Mouse (Mus musculus): ENCODE measurements at regions not wholly inside any gene's neighbourhood (a gene's known extent, or its start where the extent isn't known, plus 50 kb on each side); places are given as distances from the start of the nearest gene placed in this dataset.

DNA sequence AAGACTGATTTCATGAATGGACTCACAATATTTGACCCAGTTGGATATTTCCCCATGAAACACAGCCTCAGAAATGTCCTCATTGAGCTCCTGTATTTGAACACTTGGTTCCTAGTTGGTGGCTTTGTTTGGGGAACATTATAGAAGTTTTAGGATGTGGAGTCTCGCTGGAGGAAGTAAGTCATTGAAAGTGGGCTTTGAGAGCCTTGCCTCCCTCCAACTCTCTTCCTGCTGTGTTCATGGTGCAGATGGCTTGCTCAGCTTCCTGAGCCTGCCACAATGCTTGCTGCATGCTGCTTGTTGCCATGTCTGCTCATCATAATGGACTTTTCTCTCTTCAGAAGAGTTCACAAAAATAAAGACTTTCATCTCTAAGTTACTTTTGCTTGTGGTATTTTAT, 239.5 kb upstream of the Trib2 start:
- Histone ChIP-seq H3K4me1 (ENCODE audit: control insufficient read depth, insufficient read depth, low read length) (no peaks in the 10 kb centered on the region), H3K27me3 (ENCODE audit: control insufficient read depth, insufficient read depth, low read length) (no peaks in the 10 kb centered on the region; the same call in 1 of the 2 replicates), H3K27ac (ENCODE audit: insufficient read depth, low read length) (no peak overlapping the region), H3K4me3 (replicated peaks; ENCODE audit: insufficient read depth, low read depth, low read length) (no peak overlapping the region)
- TF ChIP-seq CTCF (IDR thresholded peaks at IDR 0.05; ENCODE audit: borderline replicate concordance, insufficient read depth, low read depth, low read length) (no peak), POLR2A (IDR thresholded peaks at IDR 0.05; ENCODE audit: borderline replicate concordance, insufficient read depth, low read length) (no peak)
- WGBS = 46% methylated on average over 1 of the region's 1 CpGs
- DNase-seq = no peak

DNA sequence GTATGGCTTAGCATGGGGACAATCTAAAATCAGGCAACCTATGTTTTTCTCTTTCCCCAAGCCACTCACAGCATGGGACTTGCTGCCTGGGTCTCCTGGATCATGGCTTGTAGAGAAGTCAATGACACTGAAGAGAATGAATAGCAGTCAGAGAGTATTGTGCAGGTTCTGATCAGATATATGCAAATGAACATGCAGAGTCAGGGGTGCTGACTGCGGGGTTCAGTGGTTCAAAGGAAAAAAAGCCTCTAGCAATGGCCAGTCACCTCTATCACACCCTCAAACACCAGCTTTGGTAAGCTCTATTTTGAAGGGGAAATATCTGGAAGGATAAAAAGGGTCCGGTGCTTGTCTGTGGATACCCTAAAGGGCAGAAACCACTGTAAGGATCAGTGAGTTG, 237.9 kb upstream of the Trib2 start:
- Histone ChIP-seq H3K27me3 (ENCODE audit: control insufficient read depth, insufficient read depth, low read length) (no peaks in the 10 kb centered on the region; the same call in 1 of the 2 replicates), H3K4me1 (ENCODE audit: control insufficient read depth, insufficient read depth, low read length) (no peaks in the 10 kb centered on the region), H3K27ac (ENCODE audit: insufficient read depth, low read length) (no peak overlapping the region), H3K4me3 (replicated peaks; ENCODE audit: insufficient read depth, low read depth, low read length) (no peak overlapping the region)
- TF ChIP-seq CTCF (IDR thresholded peaks at IDR 0.05; ENCODE audit: borderline replicate concordance, insufficient read depth, low read depth, low read length) (no peak), POLR2A (IDR thresholded peaks at IDR 0.05; ENCODE audit: borderline replicate concordance, insufficient read depth, low read length) (no peak)
- no peak for DNase-seq
- WGBS = 89% methylated on average over 2 of the region's 2 CpGs

DNA sequence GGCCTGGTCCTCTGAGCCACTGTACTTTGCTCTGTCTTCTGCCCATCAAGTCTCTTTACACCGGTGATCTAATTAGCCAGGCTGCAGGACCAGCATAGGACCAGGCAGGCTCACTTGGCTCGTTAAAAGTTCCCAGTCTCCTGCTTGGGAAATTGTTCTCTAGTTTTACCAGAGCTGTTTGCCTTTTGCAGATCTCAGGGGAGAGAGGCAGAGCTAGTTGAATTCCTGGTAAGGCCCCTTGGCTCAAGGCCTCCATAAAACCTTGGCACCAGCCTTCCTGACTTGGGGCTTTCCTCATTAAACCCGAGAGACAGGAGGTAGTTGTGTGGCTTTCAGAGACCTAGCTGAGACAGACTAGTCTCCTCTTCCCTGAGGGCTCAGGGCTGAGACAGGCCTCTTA, 237.0 kb upstream of the Trib2 start:
- no peaks in the 10 kb centered on the region for H3K4me1 ChIP-seq (ENCODE audit: control insufficient read depth, insufficient read depth, low read length)
- no peak for TF ChIP-seq CTCF (IDR thresholded peaks at IDR 0.05; ENCODE audit: borderline replicate concordance, insufficient read depth, low read depth, low read length)
- TF ChIP-seq POLR2A (IDR thresholded peaks at IDR 0.05; ENCODE audit: borderline replicate concordance, insufficient read depth, low read length) = no peak
- no peak overlapping the region for H3K27ac ChIP-seq (ENCODE audit: insufficient read depth, low read length)
- H3K4me3 ChIP-seq (replicated peaks; ENCODE audit: insufficient read depth, low read depth, low read length) = no peak overlapping the region
- H3K27me3 ChIP-seq (ENCODE audit: control insufficient read depth, insufficient read depth, low read length) = no peaks in the 10 kb centered on the region; the same call in 1 of the 2 replicates
- DNase-seq = no peak
- 55% methylated on average over 3 of the region's 3 CpGs for WGBS

DNA sequence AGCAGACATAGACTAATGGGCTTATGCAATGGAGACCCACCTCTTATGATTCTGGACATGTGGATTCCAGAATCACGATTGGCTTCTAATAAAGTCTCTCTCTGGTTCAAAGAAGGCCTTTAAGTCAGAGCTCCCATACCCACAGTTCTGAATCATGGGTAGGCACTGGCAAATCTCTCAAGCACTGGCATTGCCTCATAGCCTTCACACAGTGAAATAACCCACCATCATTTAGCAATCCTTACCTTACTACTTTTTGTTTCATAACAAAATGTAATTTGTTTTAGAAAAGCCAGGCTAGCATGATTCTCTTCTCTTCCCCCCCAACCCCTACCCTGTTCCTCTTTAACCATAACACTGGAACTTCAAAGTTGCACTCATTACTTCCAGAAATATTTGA, 236.3 kb upstream of the Trib2 start:
- whole genome bisulfite sequencing = 87% methylated on average over 1 of the region's 1 CpGs
- DNase-seq = no peak
- Histone ChIP-seq H3K4me3 (replicated peaks; ENCODE audit: insufficient read depth, low read depth, low read length) (no peak overlapping the region), H3K27me3 (ENCODE audit: control insufficient read depth, insufficient read depth, low read length) (no peaks in the 10 kb centered on the region; the same call in 1 of the 2 replicates), H3K4me1 (ENCODE audit: control insufficient read depth, insufficient read depth, low read length) (no peaks in the 10 kb centered on the region), H3K27ac (ENCODE audit: insufficient read depth, low read length) (no peak overlapping the region)
- no peak for TF ChIP-seq CTCF (IDR thresholded peaks at IDR 0.05; ENCODE audit: borderline replicate concordance, insufficient read depth, low read depth, low read length)
- TF ChIP-seq POLR2A (IDR thresholded peaks at IDR 0.05; ENCODE audit: borderline replicate concordance, insufficient read depth, low read length) = no peak

DNA sequence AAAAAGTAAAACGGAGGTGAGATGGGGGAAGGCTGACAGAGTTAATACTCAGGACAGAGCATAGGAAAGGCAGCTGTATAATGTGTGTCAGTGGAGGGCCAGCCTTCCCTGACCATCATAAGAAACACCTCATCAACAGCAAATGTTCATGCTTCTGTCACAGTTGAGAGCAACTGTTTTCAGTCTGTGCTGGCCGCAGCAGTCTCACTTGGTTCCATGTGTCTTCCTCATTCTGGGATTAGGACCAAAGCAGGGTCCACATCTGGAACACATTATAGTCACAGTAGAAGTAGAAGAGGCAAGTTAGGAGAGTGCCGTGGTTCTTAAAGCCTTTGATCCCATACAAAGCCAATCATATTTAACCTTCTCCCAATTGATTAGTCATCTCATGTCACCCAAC, 235.6 kb upstream of the Trib2 start:
- Histone ChIP-seq H3K4me1 (ENCODE audit: control insufficient read depth, insufficient read depth, low read length) (no peaks in the 10 kb centered on the region), H3K4me3 (replicated peaks; ENCODE audit: insufficient read depth, low read depth, low read length) (no peak overlapping the region), H3K27me3 (ENCODE audit: control insufficient read depth, insufficient read depth, low read length) (no peaks in the 10 kb centered on the region; the same call in 1 of the 2 replicates), H3K27ac (ENCODE audit: insufficient read depth, low read length) (no peak overlapping the region)
- 86% methylated on average over 3 of the region's 3 CpGs for WGBS
- no peak for DNase-seq
- no peak for TF ChIP-seq POLR2A (IDR thresholded peaks at IDR 0.05; ENCODE audit: borderline replicate concordance, insufficient read depth, low read length)
- no peak for TF ChIP-seq CTCF (IDR thresholded peaks at IDR 0.05; ENCODE audit: borderline replicate concordance, insufficient read depth, low read depth, low read length)

DNA sequence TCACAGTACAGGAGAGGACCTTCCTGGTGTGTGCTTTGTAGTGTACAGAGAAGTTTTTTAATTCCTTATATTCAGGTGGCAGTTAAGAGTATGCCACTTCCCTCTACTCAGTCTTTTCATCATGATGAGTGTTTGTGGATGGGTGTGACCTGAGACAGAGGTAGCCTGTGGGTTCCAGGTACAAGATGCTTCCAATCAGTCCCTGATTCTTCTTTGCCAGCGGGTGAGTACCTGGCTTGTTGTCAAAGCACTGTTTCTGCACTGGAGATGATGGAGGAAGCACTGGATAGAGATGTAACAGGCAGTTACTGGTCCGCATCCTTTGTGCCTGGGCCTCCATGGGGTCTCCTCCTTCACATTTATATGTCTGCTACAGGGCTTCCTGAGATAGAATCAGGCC, 234.7 kb upstream of the Trib2 start:
- 91% methylated on average over 2 of the region's 2 CpGs for WGBS
- H3K4me3 ChIP-seq (replicated peaks; ENCODE audit: insufficient read depth, low read depth, low read length) = no peak overlapping the region
- TF ChIP-seq POLR2A (IDR thresholded peaks at IDR 0.05; ENCODE audit: borderline replicate concordance, insufficient read depth, low read length) (no peak), CTCF (IDR thresholded peaks at IDR 0.05; ENCODE audit: borderline replicate concordance, insufficient read depth, low read depth, low read length) (no peak)
- H3K27ac ChIP-seq (ENCODE audit: insufficient read depth, low read length) = no peak overlapping the region
- no peak for DNase-seq
- H3K27me3 ChIP-seq (ENCODE audit: control insufficient read depth, insufficient read depth, low read length) = no peaks in the 10 kb centered on the region; the same call in 1 of the 2 replicates
- no peaks in the 10 kb centered on the region for H3K4me1 ChIP-seq (ENCODE audit: control insufficient read depth, insufficient read depth, low read length)

DNA sequence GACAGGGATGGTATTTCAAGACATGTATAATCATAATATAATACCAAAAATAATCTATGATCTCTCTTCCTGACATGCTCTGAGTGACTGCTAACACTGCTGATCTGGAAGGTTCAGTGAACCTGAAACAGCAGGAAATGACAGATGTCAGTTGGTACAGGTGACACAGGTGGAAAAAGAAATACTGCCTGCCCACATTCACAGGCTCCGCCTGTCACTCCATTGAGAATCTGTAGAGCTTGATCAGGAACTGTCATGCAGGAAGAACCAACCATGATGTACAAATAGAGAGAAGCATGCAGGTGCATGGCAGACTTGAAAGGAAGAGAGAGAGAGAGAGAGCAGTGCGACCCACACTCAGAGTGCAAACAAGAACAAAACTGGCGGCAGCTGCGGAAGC, 232.8 kb upstream of the Trib2 start:
- Histone ChIP-seq H3K4me3 (replicated peaks; ENCODE audit: insufficient read depth, low read depth, low read length) (no peak overlapping the region), H3K27ac (ENCODE audit: insufficient read depth, low read length) (no peak overlapping the region), H3K27me3 (ENCODE audit: control insufficient read depth, insufficient read depth, low read length) (no peaks in the 10 kb centered on the region; the same call in 1 of the 2 replicates), H3K4me1 (ENCODE audit: control insufficient read depth, insufficient read depth, low read length) (no peaks in the 10 kb centered on the region)
- no peak for TF ChIP-seq CTCF (IDR thresholded peaks at IDR 0.05; ENCODE audit: borderline replicate concordance, insufficient read depth, low read depth, low read length)
- TF ChIP-seq POLR2A (IDR thresholded peaks at IDR 0.05; ENCODE audit: borderline replicate concordance, insufficient read depth, low read length) = no peak
- 75% methylated on average over 4 of the region's 4 CpGs for WGBS
- DNase-seq = no peak

DNA sequence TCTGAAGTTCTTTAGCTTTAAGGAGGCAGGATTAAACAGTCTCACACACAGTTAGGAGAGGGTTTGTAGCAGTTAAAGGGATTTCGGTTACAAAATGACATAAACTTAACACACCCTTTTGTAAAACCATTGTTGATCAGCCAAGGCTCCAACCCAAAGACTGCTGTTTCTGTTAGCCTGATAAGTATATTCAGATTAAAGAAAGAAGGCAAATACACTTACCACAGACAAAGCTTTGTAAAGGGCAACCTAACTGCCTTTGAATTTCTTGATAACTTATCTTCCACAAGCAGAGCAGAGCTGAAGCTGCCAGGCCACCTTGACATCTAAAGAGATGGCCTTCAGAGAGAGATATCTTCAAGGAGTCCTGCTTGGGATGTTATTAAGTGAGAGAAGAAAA, 229.9 kb upstream of the Trib2 start:
- no peak for DNase-seq
- Histone ChIP-seq H3K27me3 (ENCODE audit: control insufficient read depth, insufficient read depth, low read length) (no peaks in the 10 kb centered on the region; the same call in 1 of the 2 replicates), H3K27ac (ENCODE audit: insufficient read depth, low read length) (no peak overlapping the region), H3K4me3 (replicated peaks; ENCODE audit: insufficient read depth, low read depth, low read length) (no peak overlapping the region), H3K4me1 (ENCODE audit: control insufficient read depth, insufficient read depth, low read length) (no peaks in the 10 kb centered on the region)
- no peak for TF ChIP-seq POLR2A (IDR thresholded peaks at IDR 0.05; ENCODE audit: borderline replicate concordance, insufficient read depth, low read length)
- TF ChIP-seq CTCF (IDR thresholded peaks at IDR 0.05; ENCODE audit: borderline replicate concordance, insufficient read depth, low read depth, low read length) = no peak
- WGBS = 88% methylated on average over 1 of the region's 1 CpGs
